Mouse (Mus musculus) urinary bladder, postnatal 0 days (tissue): ENCODE measurements around the gene Slc5a12. TPM values are rescaled to one million over a fixed set of nuclear protein-coding genes. Genes with fewer than 3 reads are reported as not detected.

Experiments used
- polyA plus RNA-seq: library from polyadenylated mRNA; unstranded; fragments of >200 nt; fragmentation: Nextera tagmentation; extraction: Ambion mirVana; gene quantifications from 2 replicates; pipeline ENCODE4 v1.2.1, GENCODE M21; 2015

The Slc5a12 gene
- not detected in 2 replicates for polyA plus RNA-seq

DNA sequence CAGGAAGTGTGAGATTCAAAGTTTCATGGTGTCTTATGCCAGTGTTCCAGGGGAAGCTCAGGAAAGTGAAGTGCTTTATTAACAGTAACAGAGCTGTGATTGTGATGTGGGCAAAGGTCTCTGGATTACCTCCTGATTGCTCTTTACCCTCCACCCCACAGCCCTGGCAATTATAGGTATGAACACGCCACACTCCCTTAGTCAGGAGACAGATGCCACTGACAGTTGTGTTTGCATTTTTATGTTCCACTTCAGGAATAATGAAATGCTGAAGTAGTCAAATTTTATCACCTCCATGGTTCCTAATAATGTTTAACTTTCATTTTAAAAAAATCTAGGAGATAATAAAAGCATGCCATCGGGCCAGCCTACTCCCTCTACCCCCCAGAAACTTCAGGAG lies at the start of gene Slc5a12:
Slc5a12 (plus strand) TSS at position 367 of the 400 bp plus-strand sequence.

Other genes starting within 250 kb of the Slc5a12 start
- 50.1 and 54.3 TPM in 2 replicates for gene Fibin, start 234.1 kb upstream of the Slc5a12 start, polyA plus RNA-seq
- gene Muc15, start 124.0 kb downstream of the Slc5a12 start, polyA plus RNA-seq = 0.14 and 0.16 TPM in 2 replicates